Mouse (Mus musculus): ENCODE measurements around the gene Golm1. TPM values are rescaled to one million over a fixed set of nuclear protein-coding genes. Genes with fewer than 3 reads are reported as not detected.

Gene Golm1
- polyA plus RNA-seq, 1 experiment from 2014 or later: 76.4 TPM

DNA sequence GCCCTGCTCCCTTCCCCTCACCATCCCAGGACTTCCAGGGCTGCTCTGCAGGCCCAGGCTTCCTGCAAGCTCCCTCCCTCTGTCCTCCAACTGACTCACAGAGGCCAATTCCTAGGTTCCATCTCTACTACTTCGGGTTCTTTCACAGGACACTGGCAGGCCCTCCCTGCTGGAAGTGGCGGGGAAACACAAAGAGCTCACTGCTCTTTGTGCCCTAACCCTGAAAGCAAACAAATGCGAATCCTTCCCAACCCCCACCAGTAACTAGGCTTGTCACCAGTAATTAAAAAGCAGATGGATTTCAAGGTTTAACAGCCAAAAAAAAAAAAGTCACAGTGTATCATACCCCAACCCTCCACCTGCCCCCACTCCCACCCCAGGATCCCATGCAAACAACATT, 1.4 kb downstream of the Golm1 start:
- Histone ChIP-seq H3K4me3 (peak overlapping the region; percentile 83), H3K27ac (peak overlapping the region; percentile 86), H3K27me3 (no peaks in the 10 kb centered on the region), H3K4me1 (peaks cover 30% of the 10 kb centered on the region), H3K9ac (peak overlapping the region; percentile 92), H3K4me2 (peak overlapping the region; percentile 82), H3K36me3 (ENCODE audit: poor library complexity, severe bottlenecking) (no peaks in the 10 kb centered on the region), H3K9me3 (replicated peaks) (no peaks in the 10 kb centered on the region)
- WGBS: 0% methylated on average over 3 of the region's 3 CpGs
- ATAC-seq: no peak

DNA sequence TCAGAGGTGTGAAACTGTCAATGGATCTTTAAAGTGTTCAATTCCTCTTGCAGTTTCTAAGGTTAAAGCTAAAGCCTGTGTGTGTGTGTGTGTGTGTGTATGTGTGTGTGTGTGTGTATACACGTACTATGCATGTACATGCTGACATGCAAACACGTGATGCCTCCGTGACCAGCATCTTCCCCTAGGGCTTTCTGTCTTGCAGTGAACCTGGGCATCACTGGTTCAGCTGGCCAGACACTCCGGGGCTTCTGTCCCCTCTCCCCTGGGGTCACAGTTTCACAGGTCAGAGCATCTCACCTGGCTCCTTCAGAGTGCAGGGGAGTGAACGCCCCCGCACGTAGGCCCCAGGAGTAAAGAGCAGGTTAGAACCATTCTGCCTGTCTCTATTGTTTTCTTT, 2.0 kb downstream of the Golm1 start:
- 18% methylated on average over 7 of the region's 7 CpGs for WGBS
- Histone ChIP-seq H3K4me1 (peaks cover 30% of the 10 kb centered on the region), H3K27ac (no peak overlapping the region; the same call in 1 of the 2 replicates), H3K9ac (peak overlapping the region; percentile 71), H3K36me3 (ENCODE audit: poor library complexity, severe bottlenecking) (no peaks in the 10 kb centered on the region), H3K4me3 (peak overlapping the region; percentile 83), H3K4me2 (peak overlapping the region; percentile 82), H3K27me3 (no peaks in the 10 kb centered on the region), H3K9me3 (replicated peaks) (no peaks in the 10 kb centered on the region)
- peak; percentile 14; the same call in 1 of the 2 replicates for ATAC-seq

- ATAC-seq: no peak
- no peaks in the 10 kb centered on the region for H3K36me3 ChIP-seq (ENCODE audit: poor library complexity, severe bottlenecking)
- H3K9me3 ChIP-seq (replicated peaks): no peaks in the 10 kb centered on the region
- peaks cover 30% of the 10 kb centered on the region for H3K4me1 ChIP-seq
- peak overlapping the region; percentile 33 for H3K4me2 ChIP-seq
- H3K4me3 ChIP-seq: no peak overlapping the region
- H3K9ac ChIP-seq: 0 out of 2 replicates have a peak overlapping the region, but pooled peaks have one; percentile 12
- H3K27me3 ChIP-seq: no peaks in the 10 kb centered on the region
- 79% methylated on average over 6 of the region's 6 CpGs for WGBS
- H3K27ac ChIP-seq: peak overlapping the region; percentile 65
Observed at GRCm38 (mm10) chr13:59672248-59672647, 3.4 kb downstream of the Golm1 start.

GRCm38 (mm10) chr13:59671521-59671920, 4.1 kb downstream of the Golm1 start:
- peak overlapping the region; percentile 65 for H3K27ac ChIP-seq
- no peak overlapping the region for H3K4me3 ChIP-seq
- H3K4me2 ChIP-seq: peak overlapping the region; percentile 33; the same call in 1 of the 2 replicates
- 52% methylated on average over 2 of the region's 2 CpGs for WGBS
- ATAC-seq: no peak
- H3K9ac ChIP-seq: no peak overlapping the region
- peaks cover 30% of the 10 kb centered on the region for H3K4me1 ChIP-seq
- no peaks in the 10 kb centered on the region for H3K27me3 ChIP-seq
- H3K36me3 ChIP-seq (ENCODE audit: poor library complexity, severe bottlenecking): peaks cover 1% of the 10 kb centered on the region
- no peaks in the 10 kb centered on the region for H3K9me3 ChIP-seq (replicated peaks)

DNA sequence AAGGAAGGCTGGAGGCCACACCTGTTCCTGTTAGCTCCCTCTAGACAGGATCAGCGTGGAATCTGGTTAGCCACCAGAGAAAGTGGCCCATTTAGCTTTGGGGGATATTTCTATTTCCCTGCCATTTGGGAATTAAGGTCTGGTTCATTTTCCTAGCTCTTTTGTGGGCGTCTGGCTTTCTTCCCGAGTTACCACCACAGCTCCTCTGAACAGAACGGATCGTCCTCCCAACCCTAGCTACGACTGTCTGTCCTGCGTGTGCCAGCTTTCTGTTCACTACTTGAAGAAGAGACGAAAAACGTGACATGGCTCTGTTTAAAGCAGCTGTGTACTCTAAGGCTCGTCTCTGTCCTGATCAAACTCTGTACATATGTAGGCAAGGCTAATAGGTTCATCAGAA, 5.7 kb downstream of the Golm1 start:
- peaks cover 16% of the 10 kb centered on the region for H3K36me3 ChIP-seq (ENCODE audit: poor library complexity, severe bottlenecking)
- H3K9ac ChIP-seq: no peak overlapping the region
- H3K27ac ChIP-seq: no peak overlapping the region
- no peak for ATAC-seq
- 86% methylated on average over 10 of the region's 10 CpGs for WGBS
- peaks cover 30% of the 10 kb centered on the region for H3K4me1 ChIP-seq
- no peak overlapping the region for H3K4me2 ChIP-seq
- no peaks in the 10 kb centered on the region for H3K9me3 ChIP-seq (replicated peaks)
- no peaks in the 10 kb centered on the region for H3K27me3 ChIP-seq
- no peak overlapping the region for H3K4me3 ChIP-seq

- Histone ChIP-seq H3K27ac (no peak overlapping the region), H3K4me3 (no peak overlapping the region), H3K27me3 (no peaks in the 10 kb centered on the region), H3K9ac (no peak overlapping the region), H3K4me2 (no peak overlapping the region), H3K36me3 (ENCODE audit: poor library complexity, severe bottlenecking) (peaks cover 29% of the 10 kb centered on the region), H3K4me1 (peaks cover 22% of the 10 kb centered on the region), H3K9me3 (replicated peaks) (no peaks in the 10 kb centered on the region)
- 81% methylated on average over 11 of the region's 11 CpGs for WGBS
- no peak for ATAC-seq
Observed at GRCm38 (mm10) chr13:59668501-59669093, 7.0 kb downstream of the Golm1 start.

- peaks cover 16% of the 10 kb centered on the region; the same call in 1 of the 2 replicates for H3K4me1 ChIP-seq
- ATAC-seq: no peak
- no peak overlapping the region for H3K4me3 ChIP-seq
- H3K9ac ChIP-seq: no peak overlapping the region
- WGBS: 87% methylated on average over 5 of the region's 5 CpGs
- H3K4me2 ChIP-seq: no peak overlapping the region
- H3K36me3 ChIP-seq (ENCODE audit: poor library complexity, severe bottlenecking): peaks cover 37% of the 10 kb centered on the region
- H3K9me3 ChIP-seq (replicated peaks): no peaks in the 10 kb centered on the region
- no peak overlapping the region for H3K27ac ChIP-seq
- H3K27me3 ChIP-seq: no peaks in the 10 kb centered on the region
Observed at GRCm38 (mm10) chr13:59667763-59668162, 7.8 kb downstream of the Golm1 start.

- Histone ChIP-seq H3K4me3 (no peak overlapping the region), H3K27me3 (no peaks in the 10 kb centered on the region)
Observed at GRCm38 (mm10) chr13:59663939-59664712, 11.5 kb downstream of the Golm1 start.

DNA sequence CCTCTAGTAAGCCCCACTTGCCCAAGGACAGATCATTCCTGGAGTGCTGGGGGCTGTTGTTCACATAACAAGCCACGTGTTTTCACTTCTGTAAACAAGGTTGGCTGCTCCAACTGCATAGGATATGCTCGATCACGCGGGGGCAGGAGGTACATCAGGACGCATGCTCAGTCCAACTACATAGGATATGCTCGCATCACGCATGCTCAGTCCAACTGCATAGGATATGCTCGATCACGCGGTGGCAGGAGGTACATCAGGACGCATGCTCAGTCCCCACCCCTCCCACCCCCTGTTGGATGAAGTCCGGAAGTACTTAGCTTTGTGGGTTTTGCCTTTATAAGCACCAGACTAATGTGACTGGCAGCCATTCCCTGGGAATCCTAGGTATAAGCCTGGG, 13.6 kb downstream of the Golm1 start:
- WGBS: 95% methylated on average over 12 of the region's 12 CpGs
- Histone ChIP-seq H3K4me2 (no peak overlapping the region), H3K4me1 (peaks cover 10% of the 10 kb centered on the region), H3K27me3 (no peaks in the 10 kb centered on the region), H3K9me3 (replicated peaks) (no peaks in the 10 kb centered on the region), H3K4me3 (no peak overlapping the region), H3K36me3 (ENCODE audit: poor library complexity, severe bottlenecking) (peaks cover 87% of the 10 kb centered on the region), H3K9ac (no peak overlapping the region), H3K27ac (no peak overlapping the region)
- no peak for ATAC-seq

More at GRCm38 (mm10) chr13:59663939-59664712, 11.5 kb downstream of the Golm1 start:
- ATAC-seq: no peak
- no peak overlapping the region for H3K9ac ChIP-seq
- no peak overlapping the region for H3K27ac ChIP-seq
- peaks cover 72% of the 10 kb centered on the region for H3K36me3 ChIP-seq (ENCODE audit: poor library complexity, severe bottlenecking)
- no peaks in the 10 kb centered on the region for H3K4me1 ChIP-seq
- H3K9me3 ChIP-seq (replicated peaks): no peaks in the 10 kb centered on the region
- H3K4me2 ChIP-seq: no peak overlapping the region
- 96% methylated on average over 19 of the region's 19 CpGs for WGBS

DNA sequence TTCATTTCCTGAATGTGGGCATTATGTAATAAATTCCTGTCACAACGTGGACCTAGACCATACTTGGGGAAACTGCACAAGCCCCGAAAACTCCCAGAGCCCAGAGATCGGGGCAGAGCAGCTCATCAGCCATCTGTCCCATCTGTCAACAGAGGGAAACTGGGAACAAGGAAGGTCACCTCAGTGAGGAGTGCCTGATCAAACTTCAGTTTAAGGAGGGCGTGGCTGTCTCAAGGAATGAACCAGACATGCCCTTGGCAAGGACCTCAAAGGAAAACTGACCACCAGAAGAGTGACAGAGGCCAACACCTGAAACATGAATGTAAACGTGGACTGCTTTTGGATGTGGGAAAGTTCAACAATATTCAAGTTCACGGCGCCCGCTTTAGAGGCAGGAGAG, 14.2 kb downstream of the Golm1 start:
- H3K27me3 ChIP-seq: no peaks in the 10 kb centered on the region
- no peak overlapping the region for H3K9ac ChIP-seq
- no peak overlapping the region for H3K4me3 ChIP-seq
- peaks cover 16% of the 10 kb centered on the region for H3K4me1 ChIP-seq
- no peaks in the 10 kb centered on the region for H3K9me3 ChIP-seq (replicated peaks)
- no peak overlapping the region for H3K4me2 ChIP-seq
- no peak overlapping the region for H3K27ac ChIP-seq
- WGBS: 94% methylated on average over 8 of the region's 8 CpGs
- H3K36me3 ChIP-seq (ENCODE audit: poor library complexity, severe bottlenecking): peaks cover 85% of the 10 kb centered on the region
- no peak for ATAC-seq

- Histone ChIP-seq H3K4me1 (peaks cover 18% of the 10 kb centered on the region), H3K4me3 (no peak overlapping the region), H3K4me2 (no peak overlapping the region), H3K27me3 (no peaks in the 10 kb centered on the region), H3K9me3 (replicated peaks) (no peaks in the 10 kb centered on the region), H3K36me3 (ENCODE audit: poor library complexity, severe bottlenecking) (peaks cover 77% of the 10 kb centered on the region), H3K27ac (no peak overlapping the region), H3K9ac (no peak overlapping the region)
- no peak for ATAC-seq
- 99% methylated on average over 3 of the region's 3 CpGs for WGBS
Observed at GRCm38 (mm10) chr13:59660371-59660770, 15.2 kb downstream of the Golm1 start.

GRCm38 (mm10) chr13:59657781-59658180, 17.8 kb downstream of the Golm1 start:
- Histone ChIP-seq H3K27me3 (no peaks in the 10 kb centered on the region), H3K4me1 (peaks cover 30% of the 10 kb centered on the region), H3K4me3 (no peak overlapping the region), H3K9ac (no peak overlapping the region), H3K4me2 (no peak overlapping the region), H3K9me3 (replicated peaks) (no peaks in the 10 kb centered on the region), H3K36me3 (ENCODE audit: poor library complexity, severe bottlenecking) (peaks cover 71% of the 10 kb centered on the region), H3K27ac (peak overlapping the region; percentile 72; the same call in 1 of the 2 replicates)
- no peak for ATAC-seq
- 83% methylated on average over 5 of the region's 5 CpGs for WGBS

Measured in forebrain, embryonic 13.5 days (tissue).